Mouse (Mus musculus): Measurements from ENCODE around the gene Rwdd2b.

Rwdd2b gene

GRCm38 (mm10) chr16:87440184-87440686, at the start of gene Rwdd2b:
Gene Rwdd2b, minus strand, starts transcription at chr16:87440573.
- DNase-seq (ENCODE audit: low spot score in 2 of 2) = peak; percentile 96

GRCm38 (mm10) chr16:87488605-87489004, 48.2 kb upstream of the Rwdd2b start:
- no peak for DNase-seq (ENCODE audit: low spot score in 2 of 2)

GRCm38 (mm10) chr16:87486739-87487138, 46.4 kb upstream of the Rwdd2b start:
- no peak for DNase-seq (ENCODE audit: low spot score in 2 of 2)

- DNase-seq (ENCODE audit: low spot score in 2 of 2) = no peak
Measured at GRCm38 (mm10) chr16:87484367-87484766, 44.0 kb upstream of the Rwdd2b start.

- no peak for DNase-seq (ENCODE audit: low spot score in 2 of 2)
Measured at GRCm38 (mm10) chr16:87470579-87470978, 30.2 kb upstream of the Rwdd2b start.

GRCm38 (mm10) chr16:87458752-87459151, 18.4 kb upstream of the Rwdd2b start:
- DNase-seq (ENCODE audit: low spot score in 2 of 2) = no peak

GRCm38 (mm10) chr16:87455180-87455611, 14.8 kb upstream of the Rwdd2b start:
- DNase-seq (ENCODE audit: low spot score in 2 of 2) = peak in 1 of 2 experiments; percentile 60

GRCm38 (mm10) chr16:87454419-87455179, 14.2 kb upstream of the Rwdd2b start, which contains the start of gene Usp16:
Gene Usp16, plus strand, starts transcription at chr16:87454703.
- peak; percentile 95 to 96 for DNase-seq (ENCODE audit: low spot score in 2 of 2)

GRCm38 (mm10) chr16:87453226-87453625, 12.9 kb upstream of the Rwdd2b start:
- DNase-seq (ENCODE audit: low spot score in 2 of 2) = no peak

- DNase-seq (ENCODE audit: low spot score in 2 of 2) = no peak
Measured at GRCm38 (mm10) chr16:87445528-87445927, 5.2 kb upstream of the Rwdd2b start.

- no peak for DNase-seq (ENCODE audit: low spot score in 2 of 2)
Measured at GRCm38 (mm10) chr16:87445110-87445509, 4.7 kb upstream of the Rwdd2b start.

- DNase-seq (ENCODE audit: low spot score in 2 of 2) = no peak
Measured at GRCm38 (mm10) chr16:87444071-87444470, 3.7 kb upstream of the Rwdd2b start.

- no peak for DNase-seq (ENCODE audit: low spot score in 2 of 2)
Measured at GRCm38 (mm10) chr16:87443245-87443644, 2.9 kb upstream of the Rwdd2b start.

- DNase-seq (ENCODE audit: low spot score in 2 of 2) = no peak
Measured at GRCm38 (mm10) chr16:87442291-87442690, 1.9 kb upstream of the Rwdd2b start.

GRCm38 (mm10) chr16:87441089-87441488, 716 bp upstream of the Rwdd2b start:
- no peak for DNase-seq (ENCODE audit: low spot score in 2 of 2)

- no peak for DNase-seq (ENCODE audit: low spot score in 2 of 2)
Measured at GRCm38 (mm10) chr16:87438697-87439096, 1.7 kb downstream of the Rwdd2b start.

GRCm38 (mm10) chr16:87437096-87437495, 3.3 kb downstream of the Rwdd2b start:
- no peak for DNase-seq (ENCODE audit: low spot score in 2 of 2)

- no peak for DNase-seq (ENCODE audit: low spot score in 2 of 2)
Measured at GRCm38 (mm10) chr16:87435411-87436205, 4.8 kb downstream of the Rwdd2b start.

GRCm38 (mm10) chr16:87434946-87435345, 5.4 kb downstream of the Rwdd2b start:
- DNase-seq (ENCODE audit: low spot score in 2 of 2) = no peak

GRCm38 (mm10) chr16:87434266-87434665, 6.1 kb downstream of the Rwdd2b start:
- DNase-seq (ENCODE audit: low spot score in 2 of 2) = no peak

- DNase-seq (ENCODE audit: low spot score in 2 of 2) = peak; percentile 100
Measured at GRCm38 (mm10) chr16:87432033-87432814, 8.1 kb downstream of the Rwdd2b start, which contains the start of gene Ltn1. Gene Ltn1, minus strand, starts transcription at chr16:87432612.

GRCm38 (mm10) chr16:87427516-87427915, 12.9 kb downstream of the Rwdd2b start:
- no peak for DNase-seq (ENCODE audit: low spot score in 2 of 2)

Measured in right cerebral cortex, postnatal 10 days (tissue).